Mouse (Mus musculus) stomach, embryonic 15.5 days (tissue): ENCODE measurements at regions not wholly inside any gene's neighbourhood (a gene's known extent, or its start where the extent isn't known, plus 50 kb on each side); places are given as distances from the start of the nearest gene placed in this dataset.

Experiments used
- ATAC-seq: fragments of 200-750 bp; cut with Nextera tagmentation; 2 replicates; pipeline ENCODE4 v1.8.0; 2017; ENCODE audit warnings: low read depth, moderate number of reproducible peaks, moderate TSS enrichment; ENCODE audit not compliant: insufficient read depth, low FRiP score
- H3K27ac ChIP-seq: fragments of 300-500 bp; sonication (generic); 2 replicates; pipeline ENCODE4 v1.5.1; 2015; ENCODE audit warnings: mild to moderate bottlenecking, inconsistent platforms
- H3K27me3 ChIP-seq: fragments of 300-500 bp; sonication (generic); replicated peaks from 2 replicates; pipeline ENCODE4 v1.6.1; 2015; ENCODE audit warnings: inconsistent platforms
- H3K36me3 ChIP-seq: fragments of 300-500 bp; sonication (generic); 2 replicates; pipeline ENCODE4 v1.6.1; 2015; ENCODE audit warnings: inconsistent platforms
- H3K4me1 ChIP-seq: fragments of 300-500 bp; sonication (generic); 2 replicates; pipeline ENCODE4 v1.6.1; 2015; ENCODE audit warnings: inconsistent platforms
- H3K4me2 ChIP-seq: fragments of 300-500 bp; sonication (generic); 2 replicates; pipeline ENCODE4 v1.6.1; 2015; ENCODE audit warnings: mild to moderate bottlenecking, inconsistent platforms
- H3K4me3 ChIP-seq: fragments of 300-500 bp; sonication (generic); replicated peaks from 2 replicates; pipeline ENCODE4 v1.5.1; 2015; ENCODE audit warnings: inconsistent platforms
- H3K9ac ChIP-seq: fragments of 300-500 bp; sonication (generic); 2 replicates; pipeline ENCODE4 v1.6.1; 2015; ENCODE audit warnings: inconsistent platforms
- H3K9me3 ChIP-seq: fragments of 300-500 bp; sonication (generic); 2 replicates; pipeline ENCODE4 v1.6.1; 2016; ENCODE audit warnings: inconsistent platforms
- WGBS: fragments of 180-500 bp; shearing (Covaris S2); methylation state at CpG from one replicate; pipeline ENCODE4 v1.1.7; 2015; 5-methylcytosine and 5-hydroxymethylcytosine counted together

GRCm38 (mm10) chr10:43777612-43778600, 123.6 kb downstream of the Qrsl1 start:
- no peak for ATAC-seq
- no peaks in the 10 kb centered on the region for H3K27me3 ChIP-seq
- H3K4me2 ChIP-seq, result no peak overlapping the region
- H3K4me1 ChIP-seq, result no peaks in the 10 kb centered on the region
- H3K4me3 ChIP-seq, result no peak overlapping the region
- peaks cover 4% of the 10 kb centered on the region; the same call in 1 of the 2 replicates for H3K9me3 ChIP-seq
- no peaks in the 10 kb centered on the region for H3K36me3 ChIP-seq
- no peak overlapping the region for H3K27ac ChIP-seq
- 85% methylated on average over 28 of the region's 28 CpGs for WGBS
- H3K9ac ChIP-seq, result no peak overlapping the region

- Histone ChIP-seq H3K9me3 (peaks cover 4% of the 10 kb centered on the region; the same call in 1 of the 2 replicates), H3K36me3 (no peaks in the 10 kb centered on the region), H3K9ac (no peak overlapping the region), H3K27me3 (no peaks in the 10 kb centered on the region), H3K4me1 (no peaks in the 10 kb centered on the region), H3K4me3 (no peak overlapping the region), H3K27ac (no peak overlapping the region), H3K4me2 (no peak overlapping the region)
- 87% methylated on average over 4 of the region's 4 CpGs for WGBS
- no peak for ATAC-seq
Measured at GRCm38 (mm10) chr10:43780571-43780970, 121.0 kb downstream of the Qrsl1 start.

DNA sequence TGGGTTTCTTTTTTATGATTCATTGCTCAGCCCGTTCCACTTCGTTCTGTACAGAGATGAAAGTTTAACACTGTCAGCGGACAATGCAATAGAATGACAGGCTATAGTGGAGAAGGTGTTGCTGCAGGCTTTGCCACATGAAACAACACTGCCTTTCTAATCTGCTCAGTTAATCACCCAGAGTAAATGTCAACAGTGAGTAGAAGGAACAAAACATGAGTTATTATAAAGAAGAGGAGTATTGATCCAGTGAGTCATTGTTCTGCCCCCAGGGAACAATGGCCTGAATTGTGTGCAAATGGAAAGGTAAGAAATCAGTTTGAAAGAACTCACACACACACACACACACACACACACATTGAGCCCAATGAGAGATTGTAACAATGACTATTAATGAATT, 118.2 kb downstream of the Qrsl1 start:
- WGBS, result 68% methylated on average over 3 of the region's 3 CpGs
- no peak for ATAC-seq
- H3K27me3 ChIP-seq, result no peaks in the 10 kb centered on the region

DNA sequence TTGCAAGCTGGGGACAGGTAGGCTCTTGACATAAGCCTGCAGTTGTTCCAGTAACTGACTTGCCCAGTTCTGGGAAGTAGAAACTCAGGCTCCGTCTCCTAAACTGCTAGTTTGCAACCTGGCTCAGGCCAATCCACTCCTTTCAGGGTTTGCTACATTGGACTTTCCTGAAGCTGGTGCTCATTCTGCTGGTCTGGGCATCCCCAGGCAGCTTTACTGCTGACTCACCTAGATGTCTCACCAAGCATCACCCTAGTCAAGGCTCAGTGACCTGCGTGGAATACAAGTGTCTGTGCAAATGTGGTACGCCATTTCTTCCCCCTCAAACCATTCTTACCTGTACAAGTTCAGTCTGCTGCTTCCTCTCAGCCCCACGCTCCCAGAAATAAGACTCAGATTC, 110.8 kb downstream of the Qrsl1 start:
- H3K9me3 ChIP-seq, result no peaks in the 10 kb centered on the region
- no peak overlapping the region for H3K27ac ChIP-seq
- no peaks in the 10 kb centered on the region for H3K27me3 ChIP-seq
- H3K4me1 ChIP-seq, result no peaks in the 10 kb centered on the region
- no peaks in the 10 kb centered on the region for H3K36me3 ChIP-seq
- no peak overlapping the region for H3K4me2 ChIP-seq
- H3K4me3 ChIP-seq, result no peak overlapping the region
- no peak for ATAC-seq
- no peak overlapping the region for H3K9ac ChIP-seq
- WGBS, result 90% methylated on average over 4 of the region's 4 CpGs

More for the DNA sequence above, 118.2 kb downstream of the Qrsl1 start:
- Histone ChIP-seq H3K36me3 (no peaks in the 10 kb centered on the region), H3K9me3 (peaks cover 4% of the 10 kb centered on the region; the same call in 1 of the 2 replicates), H3K4me2 (no peak overlapping the region), H3K4me1 (no peaks in the 10 kb centered on the region), H3K27ac (no peak overlapping the region), H3K4me3 (no peak overlapping the region), H3K9ac (no peak overlapping the region)

GRCm38 (mm10) chr10:43791525-43792021, 110.0 kb downstream of the Qrsl1 start:
- H3K9me3 ChIP-seq, result no peaks in the 10 kb centered on the region
- no peak overlapping the region for H3K9ac ChIP-seq
- H3K4me3 ChIP-seq, result no peak overlapping the region
- no peaks in the 10 kb centered on the region for H3K36me3 ChIP-seq
- ATAC-seq, result peak; percentile 86; the same call in 1 of the 2 replicates
- no peak overlapping the region for H3K27ac ChIP-seq
- H3K27me3 ChIP-seq, result no peaks in the 10 kb centered on the region
- 84% methylated on average over 4 of the region's 4 CpGs for WGBS
- H3K4me1 ChIP-seq, result no peaks in the 10 kb centered on the region
- H3K4me2 ChIP-seq, result no peak overlapping the region

GRCm38 (mm10) chr10:43792618-43793017, 108.9 kb downstream of the Qrsl1 start:
- H3K27ac ChIP-seq, result no peak overlapping the region
- 82% methylated on average over 3 of the region's 3 CpGs for WGBS
- no peaks in the 10 kb centered on the region for H3K9me3 ChIP-seq
- no peak for ATAC-seq
- no peak overlapping the region for H3K4me3 ChIP-seq
- H3K4me1 ChIP-seq, result no peaks in the 10 kb centered on the region
- H3K9ac ChIP-seq, result no peak overlapping the region
- H3K36me3 ChIP-seq, result no peaks in the 10 kb centered on the region
- H3K27me3 ChIP-seq, result no peaks in the 10 kb centered on the region
- no peak overlapping the region for H3K4me2 ChIP-seq

DNA sequence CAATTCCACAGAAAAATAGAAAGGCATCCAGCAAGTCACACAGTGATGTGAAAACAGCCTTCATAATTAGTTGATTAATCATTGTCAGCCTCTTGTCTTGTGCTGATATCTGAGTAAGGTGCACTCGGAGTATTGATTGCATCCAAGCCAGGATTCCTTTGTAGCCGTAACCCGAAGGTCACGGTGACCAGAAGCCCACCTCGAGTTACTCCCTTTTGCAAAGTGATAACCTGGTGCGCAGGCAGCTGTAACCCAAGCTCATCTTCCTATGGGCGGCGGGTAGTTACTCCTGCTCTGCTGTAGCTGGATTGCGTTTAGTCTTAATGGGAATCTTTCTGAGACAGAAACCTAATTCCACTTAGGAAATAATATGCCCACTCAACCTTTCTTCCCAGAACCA, 107.0 kb downstream of the Qrsl1 start:
- Histone ChIP-seq H3K27me3 (no peaks in the 10 kb centered on the region), H3K4me1 (no peaks in the 10 kb centered on the region), H3K9ac (no peak overlapping the region), H3K9me3 (no peaks in the 10 kb centered on the region), H3K4me3 (no peak overlapping the region), H3K4me2 (no peak overlapping the region), H3K27ac (no peak overlapping the region), H3K36me3 (no peaks in the 10 kb centered on the region)
- whole genome bisulfite sequencing, result 62% methylated on average over 9 of the region's 9 CpGs
- ATAC-seq, result no peak

GRCm38 (mm10) chr10:43800077-43800476, 101.5 kb downstream of the Qrsl1 start:
- H3K9me3 ChIP-seq, result no peaks in the 10 kb centered on the region
- H3K9ac ChIP-seq, result no peak overlapping the region
- no peak overlapping the region for H3K4me2 ChIP-seq
- H3K4me3 ChIP-seq, result no peak overlapping the region
- 53% methylated on average over 3 of the region's 3 CpGs for WGBS
- no peaks in the 10 kb centered on the region for H3K36me3 ChIP-seq
- H3K27ac ChIP-seq, result no peak overlapping the region
- ATAC-seq, result no peak
- no peaks in the 10 kb centered on the region for H3K4me1 ChIP-seq
- H3K27me3 ChIP-seq, result no peaks in the 10 kb centered on the region

DNA sequence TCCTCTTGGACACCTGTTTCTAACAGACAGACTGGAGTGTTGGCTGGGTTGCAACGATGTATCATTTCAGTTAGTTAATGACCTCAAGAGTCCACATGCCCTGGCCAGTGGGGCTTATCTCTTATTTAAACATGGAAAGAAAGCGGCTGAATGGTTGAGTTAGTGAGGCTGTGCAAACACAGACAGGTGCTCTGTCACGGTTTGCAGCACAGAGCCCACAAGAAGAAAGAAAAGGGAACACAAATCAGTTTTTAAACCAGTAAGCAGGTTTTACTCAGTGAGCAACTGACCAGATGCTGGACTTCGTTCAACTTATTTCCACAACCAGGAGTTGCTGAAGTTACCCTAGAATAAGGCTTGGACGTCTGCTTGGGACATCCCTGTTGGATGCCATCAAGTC, 86.3 kb downstream of the Qrsl1 start:
- Histone ChIP-seq H3K9ac (no peak overlapping the region), H3K9me3 (no peaks in the 10 kb centered on the region), H3K4me3 (no peak overlapping the region), H3K4me2 (no peak overlapping the region), H3K27me3 (no peaks in the 10 kb centered on the region), H3K4me1 (peaks cover 9% of the 10 kb centered on the region; the same call in 1 of the 2 replicates), H3K36me3 (no peaks in the 10 kb centered on the region), H3K27ac (no peak overlapping the region)
- ATAC-seq, result peak; percentile 85
- 33% methylated on average over 5 of the region's 5 CpGs for WGBS

GRCm38 (mm10) chr10:43817522-43818198, 83.9 kb downstream of the Qrsl1 start:
- peaks cover 9% of the 10 kb centered on the region; the same call in 1 of the 2 replicates for H3K4me1 ChIP-seq
- WGBS, result 80% methylated on average over 9 of the region's 9 CpGs

GRCm38 (mm10) chr10:43818623-43819022, 82.9 kb downstream of the Qrsl1 start:
- H3K9ac ChIP-seq, result no peak overlapping the region
- no peaks in the 10 kb centered on the region for H3K27me3 ChIP-seq
- no peak overlapping the region for H3K27ac ChIP-seq
- H3K9me3 ChIP-seq, result no peaks in the 10 kb centered on the region
- H3K4me2 ChIP-seq, result no peak overlapping the region
- ATAC-seq, result no peak
- H3K4me3 ChIP-seq, result no peak overlapping the region
- H3K4me1 ChIP-seq, result peaks cover 9% of the 10 kb centered on the region; the same call in 1 of the 2 replicates
- no peaks in the 10 kb centered on the region for H3K36me3 ChIP-seq
- 58% methylated on average over 5 of the region's 5 CpGs for WGBS

More at GRCm38 (mm10) chr10:43817522-43818198, 83.9 kb downstream of the Qrsl1 start:
- Histone ChIP-seq H3K36me3 (no peaks in the 10 kb centered on the region), H3K4me3 (no peak overlapping the region), H3K27me3 (no peaks in the 10 kb centered on the region), H3K4me2 (no peak overlapping the region), H3K9ac (no peak overlapping the region), H3K27ac (no peak overlapping the region), H3K9me3 (no peaks in the 10 kb centered on the region)
- no peak for ATAC-seq

DNA sequence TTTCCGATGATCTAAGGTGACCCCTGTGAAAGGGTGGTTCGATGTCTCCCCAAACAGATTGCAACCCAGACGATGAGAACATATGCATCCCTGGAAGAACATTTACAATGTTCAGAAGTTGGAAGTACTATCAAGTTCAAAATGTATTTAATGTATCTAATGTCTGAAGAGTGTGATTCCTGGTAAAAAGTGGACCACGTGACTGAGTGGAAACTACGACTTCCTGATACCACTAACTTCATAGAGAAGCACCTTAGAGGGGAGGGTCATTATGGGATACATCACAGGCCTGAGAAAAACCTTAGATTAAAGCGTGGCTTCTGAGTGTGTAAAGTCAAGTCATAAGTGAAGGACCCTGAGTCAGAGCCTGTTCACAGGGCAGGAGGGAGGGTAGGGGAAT, 82.1 kb downstream of the Qrsl1 start:
- H3K4me2 ChIP-seq, result no peak overlapping the region
- ATAC-seq, result no peak
- no peak overlapping the region for H3K9ac ChIP-seq
- no peak overlapping the region for H3K27ac ChIP-seq
- H3K27me3 ChIP-seq, result no peaks in the 10 kb centered on the region
- H3K4me1 ChIP-seq, result peaks cover 9% of the 10 kb centered on the region; the same call in 1 of the 2 replicates
- H3K36me3 ChIP-seq, result no peaks in the 10 kb centered on the region
- no peak overlapping the region for H3K4me3 ChIP-seq
- WGBS, result 85% methylated on average over 6 of the region's 6 CpGs
- H3K9me3 ChIP-seq, result no peaks in the 10 kb centered on the region
